Mouse (Mus musculus) erythroid progenitor cell, adult 5-6 weeks (primary cell): ENCODE data around the gene Tank. TPM values are rescaled to one million over a fixed set of nuclear protein-coding genes. Genes with fewer than 3 reads are reported as not detected.

Experiments
- ATAC-seq: replicated peaks from 2 replicates; pipeline ENCODE4 v1.8.0; 2016; ENCODE audit warnings: moderate number of reproducible peaks, mild to moderate bottlenecking, moderate TSS enrichment, inconsistent platforms; ENCODE audit not compliant: poor library complexity, low FRiP score, severe bottlenecking
- total RNA-seq, 2 experiments: library from RNA; stranded (forward) in 1 of 2; stranded (reverse) in 1 of 2; fragments of 150-400 nt in 1 of 2; fragments of 186-747, 209-891 nt in 1 of 2; gene quantifications; 2 replicates each; pipeline versions ENCODE4 v1.2.3 to v1.2.4; 2015 to 2017; ENCODE audit warnings: low replicate concordance in 2 of 2

Tank gene
- total RNA-seq, 2 experiments from 2014 or later, result 83.4 to 128 TPM

- no peak for ATAC-seq
Measured at GRCm38 (mm10) chr2:61579501-61579990, 1.2 kb downstream of the Tank start.

GRCm38 (mm10) chr2:61580091-61580490 is 1.7 kb downstream of the Tank start:
- no peak for ATAC-seq

DNA sequence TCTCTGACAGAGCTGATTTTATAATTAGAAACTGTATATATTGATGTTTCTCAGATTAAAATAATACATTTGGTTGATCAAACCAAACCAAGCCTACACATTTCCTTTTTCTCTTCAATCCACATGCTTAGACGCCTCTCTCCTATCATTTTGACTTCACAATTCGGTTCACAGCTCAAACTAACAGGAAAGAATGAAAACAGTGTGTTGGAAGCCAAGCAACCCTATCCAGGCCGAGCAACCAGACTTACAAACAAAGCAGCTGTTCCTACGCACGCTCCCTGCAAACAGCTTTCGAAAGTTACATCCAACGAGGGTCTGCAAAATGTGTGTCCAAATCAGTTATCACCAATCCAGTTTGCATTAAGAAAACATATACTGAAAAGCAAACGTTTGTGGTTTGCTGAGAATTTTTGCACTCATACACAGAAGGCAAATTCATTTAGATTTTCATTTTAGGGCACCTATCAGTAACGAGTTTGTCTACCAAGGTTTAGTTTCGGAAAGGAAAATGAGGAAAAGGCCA is 2.2 kb downstream of the Tank start:
- ATAC-seq, result no peak

DNA sequence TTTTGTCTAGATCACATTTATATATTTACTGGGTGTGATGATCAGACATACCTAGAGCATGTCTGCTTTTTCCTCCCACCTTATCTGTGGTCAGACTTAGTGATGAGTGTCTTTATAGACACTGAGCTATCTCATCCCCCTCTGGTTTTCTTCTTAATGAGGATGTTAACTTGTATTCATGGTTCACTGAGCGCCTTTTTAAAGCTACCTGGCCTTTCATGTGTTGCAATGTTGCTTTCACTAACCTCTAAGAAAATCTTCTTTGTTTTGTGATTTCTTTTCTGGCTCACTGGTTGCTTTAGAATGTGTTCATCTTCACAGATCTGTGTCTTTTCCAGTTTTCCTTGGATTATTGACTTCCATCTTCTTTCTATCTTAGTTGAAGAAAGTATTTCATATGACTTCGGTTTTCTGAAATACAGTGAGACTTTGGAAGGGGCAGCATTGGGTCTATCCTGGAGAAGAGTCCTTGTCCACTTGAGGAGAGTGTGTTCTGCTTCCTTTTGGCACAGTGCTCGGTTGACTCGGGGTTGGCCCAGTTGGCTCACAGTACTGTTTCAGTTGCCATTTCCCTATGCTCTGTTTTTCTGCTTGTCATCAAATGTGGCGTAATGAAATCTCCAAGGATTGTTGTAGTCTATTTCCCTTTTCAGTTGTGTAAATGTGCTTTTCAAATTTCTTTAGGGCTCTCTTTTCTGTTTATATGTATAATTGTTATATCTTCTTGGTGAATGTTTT is 4.4 kb downstream of the Tank start:
- ATAC-seq, result no peak

DNA sequence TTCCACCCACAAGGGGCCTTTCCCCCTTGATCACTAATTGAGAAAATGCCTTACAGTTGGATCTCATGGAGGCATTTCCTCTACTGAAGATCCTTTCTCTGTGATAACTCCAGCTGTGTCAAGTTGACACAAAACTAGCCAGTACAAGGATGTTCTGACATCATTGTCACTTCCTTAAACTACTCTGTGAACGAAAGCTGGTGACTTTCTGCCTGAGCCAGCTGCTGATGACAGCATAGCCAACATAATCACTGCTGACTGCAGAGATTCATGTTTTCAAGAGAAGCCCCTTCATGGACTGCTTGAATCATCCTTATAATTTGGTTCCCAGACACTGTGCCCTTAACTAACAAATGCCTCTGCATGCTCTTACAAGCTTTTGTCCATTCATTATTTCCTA is 7.1 kb downstream of the Tank start:
- ATAC-seq, result no peak

GRCm38 (mm10) chr2:61586166-61586565 is 7.8 kb downstream of the Tank start:
- no peak for ATAC-seq

- ATAC-seq, result no peak
Measured at GRCm38 (mm10) chr2:61590751-61591150, 12.4 kb downstream of the Tank start.

GRCm38 (mm10) chr2:61592095-61592494 is 13.7 kb downstream of the Tank start:
- ATAC-seq, result peak; percentile 48

DNA sequence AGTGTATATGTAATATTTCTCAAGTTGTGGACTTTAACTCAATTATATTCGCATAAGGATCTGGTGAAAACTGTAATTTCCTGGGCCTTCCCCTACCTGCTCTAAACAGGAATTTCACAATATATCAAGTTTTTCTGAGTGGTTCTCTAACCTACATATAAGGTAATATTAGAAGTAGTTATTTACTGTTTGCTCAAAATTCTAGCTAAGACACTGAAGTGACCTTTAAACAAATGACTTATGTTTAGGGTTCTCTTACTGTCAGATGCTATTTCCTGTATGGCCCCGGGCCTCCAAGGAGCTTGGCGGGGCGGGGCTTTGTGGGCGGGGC is 14.3 kb downstream of the Tank start:
- ATAC-seq, result no peak

DNA sequence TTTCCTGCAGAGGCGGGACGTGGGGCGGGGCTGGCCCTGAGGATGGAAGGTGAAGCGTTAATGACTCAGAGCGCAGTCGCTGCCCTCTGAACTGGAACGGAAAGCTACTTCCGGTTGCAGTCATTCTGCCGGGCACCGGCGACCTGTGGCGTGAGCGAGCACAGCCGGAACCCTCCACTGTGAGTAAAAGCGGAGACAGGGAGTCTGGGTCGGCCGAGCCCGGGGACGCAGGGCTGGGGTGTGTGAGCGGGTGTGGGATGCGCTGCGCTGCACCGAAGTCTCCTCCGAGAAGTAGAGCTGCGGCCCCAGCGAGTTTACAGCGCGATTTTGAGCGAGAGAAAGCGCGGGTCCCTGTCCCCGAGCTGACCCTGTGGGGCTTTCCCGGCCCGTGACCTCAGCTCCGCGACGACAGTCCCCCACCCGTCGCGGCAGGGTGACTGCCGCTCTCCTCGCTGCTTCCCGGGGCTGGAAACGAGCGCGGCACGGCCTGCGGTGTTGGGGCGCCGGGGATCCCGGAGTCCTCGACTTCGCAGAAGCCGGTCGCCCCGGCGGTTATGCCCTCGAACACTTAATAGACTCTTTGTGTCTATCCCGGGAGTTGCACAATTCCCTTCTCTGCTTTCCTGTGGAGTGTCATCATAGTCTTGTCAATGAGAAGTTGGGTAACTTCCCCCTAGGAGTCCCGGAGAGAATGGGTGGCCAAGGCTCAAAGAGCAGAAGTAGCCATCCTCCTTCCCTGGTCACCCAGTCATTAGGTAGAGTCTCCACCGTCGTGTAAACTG is 14.8 kb downstream of the Tank start:
- peak; percentile 92 for ATAC-seq

DNA sequence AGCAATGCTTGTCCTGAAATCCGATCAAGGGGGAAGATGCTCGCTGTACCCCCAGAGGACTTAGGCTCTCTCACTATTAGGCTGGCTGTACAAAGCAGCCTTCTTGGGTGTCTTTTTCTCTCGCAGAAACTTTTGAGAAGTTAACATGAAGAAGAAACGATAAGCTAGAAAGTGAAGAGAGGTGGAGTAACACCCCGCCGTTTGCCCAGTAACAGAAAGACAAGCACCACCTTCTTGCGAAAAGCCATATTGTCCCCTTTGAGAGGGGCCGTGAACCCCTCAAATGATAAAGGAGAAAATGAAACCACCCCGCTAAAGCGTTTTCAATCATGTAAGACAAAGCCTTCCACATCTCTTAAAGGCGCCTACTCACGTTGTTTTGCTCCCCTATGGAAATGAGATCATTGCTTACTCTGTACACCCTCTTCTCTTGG is 15.5 kb downstream of the Tank start:
- peak; percentile 32 for ATAC-seq

- ATAC-seq, result no peak
Measured at GRCm38 (mm10) chr2:61599730-61600129, 21.3 kb downstream of the Tank start.

- no peak for ATAC-seq
Measured at GRCm38 (mm10) chr2:61603461-61603860, 25.1 kb downstream of the Tank start.

DNA sequence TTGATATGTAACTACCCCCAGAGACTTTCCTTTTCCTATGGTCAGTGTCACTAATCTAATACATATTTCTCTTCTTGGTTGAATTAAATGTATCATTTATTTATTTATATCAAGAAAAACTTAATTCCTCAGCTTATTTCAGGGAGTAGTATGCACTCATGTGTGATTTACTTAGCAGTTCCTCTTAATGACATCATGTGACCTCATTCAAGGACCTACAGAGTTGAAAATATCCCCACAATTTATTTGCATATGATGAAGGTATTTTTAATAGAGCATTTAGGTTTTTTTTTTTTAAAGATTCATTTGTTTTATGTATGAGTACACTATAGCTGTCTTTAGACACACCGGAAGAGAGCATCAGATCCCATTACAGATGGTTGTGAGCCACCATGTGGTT is 28.6 kb downstream of the Tank start:
- ATAC-seq, result no peak

DNA sequence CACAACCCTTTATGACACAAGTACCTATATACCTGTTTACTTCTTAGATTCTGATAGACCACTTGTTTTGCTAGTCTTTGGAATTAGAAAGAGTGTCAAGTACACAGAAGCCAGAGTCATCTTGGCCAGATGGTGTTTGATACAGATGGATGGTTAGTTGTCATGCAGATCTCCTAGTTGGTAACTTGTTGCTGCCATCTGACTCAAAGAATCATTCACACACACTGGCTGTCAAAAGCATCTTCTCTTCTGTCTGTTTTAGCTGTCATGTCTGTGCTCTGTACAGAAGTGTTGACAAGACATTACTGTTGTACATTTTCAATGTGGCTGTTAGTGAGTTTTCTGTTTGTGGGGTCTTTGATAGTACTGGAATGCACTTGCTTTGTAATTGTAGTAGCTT is 45.6 kb downstream of the Tank start:
- ATAC-seq, result no peak

GRCm38 (mm10) chr2:61630864-61631555 is 52.6 kb downstream of the Tank start:
- no peak for ATAC-seq

DNA sequence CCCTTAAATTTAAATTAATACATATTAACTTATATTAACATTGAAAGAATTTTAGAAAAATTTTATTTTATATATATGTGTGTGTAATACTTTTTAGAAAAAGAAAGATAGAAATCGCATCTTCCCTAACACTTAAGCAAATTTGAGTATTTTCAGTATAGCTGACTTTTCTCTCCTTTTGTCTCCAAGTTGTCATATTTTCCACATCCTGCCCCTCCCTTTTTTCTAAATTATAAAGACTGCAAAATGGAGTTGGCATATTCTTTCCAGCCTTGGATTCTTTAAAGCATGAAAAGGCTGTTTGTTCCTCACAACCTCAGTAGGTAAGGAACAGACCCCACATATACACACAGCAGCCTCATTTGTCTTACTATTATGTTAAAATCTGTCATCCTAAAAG is 56.7 kb downstream of the Tank start:
- ATAC-seq, result no peak

- ATAC-seq, result no peak
Measured at GRCm38 (mm10) chr2:61638182-61638581, 59.8 kb downstream of the Tank start.

DNA sequence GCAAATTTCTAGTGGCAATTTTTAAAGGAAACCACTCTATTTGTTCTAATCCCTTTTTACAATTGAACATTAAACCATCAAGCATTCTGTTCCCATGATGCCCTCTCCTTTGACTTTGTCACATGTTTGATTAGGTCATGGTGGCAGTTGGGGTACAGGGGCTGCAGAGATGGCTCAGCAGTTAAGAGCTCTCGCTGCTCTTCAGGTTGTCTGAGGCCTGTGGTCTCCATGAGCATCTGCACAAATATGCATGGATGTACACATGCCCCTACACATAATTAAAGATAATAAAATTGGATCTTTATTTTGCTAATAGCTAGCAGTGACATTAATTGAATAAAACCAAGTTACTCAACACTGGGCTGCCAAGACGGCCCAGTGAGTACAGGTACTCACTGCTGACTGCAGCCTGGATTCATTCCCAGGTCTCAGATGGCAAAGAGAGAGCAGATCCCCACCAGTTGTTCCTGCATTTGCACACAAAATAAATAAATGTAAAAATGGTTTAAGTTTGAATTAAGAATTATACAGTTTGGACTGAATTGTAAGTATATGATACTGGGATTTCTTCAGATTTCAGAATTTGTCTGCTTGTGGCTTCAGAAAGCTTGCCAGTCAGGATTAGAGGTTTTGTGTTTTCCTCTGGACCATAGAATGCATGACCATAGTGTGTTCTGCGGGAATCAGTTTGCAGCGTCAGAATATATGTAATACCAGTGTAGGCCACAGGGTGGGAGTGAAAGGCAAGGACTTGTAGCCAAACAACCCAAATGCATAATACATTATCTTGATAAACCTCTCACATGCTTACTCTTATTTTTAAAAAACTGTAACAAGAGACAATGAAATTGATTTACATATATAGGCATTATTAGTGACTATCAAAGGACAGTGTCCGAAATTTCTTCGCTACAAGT is 64.3 kb downstream of the Tank start:
- 0 out of 2 replicates have a peak, but pooled peaks have one; percentile 70 for ATAC-seq
